Mouse (Mus musculus) hindlimb bud, embryonic 11.5 days (tissue): ENCODE measurements around the gene Tk1.

Source experiments
- DNase-seq: peaks from one replicate; pipeline ENCODE4 v3.0.0-alpha.2; 2012; ENCODE audit warnings: low read depth, low spot score; ENCODE audit errors: extremely low spot score

The Tk1 gene

DNA sequence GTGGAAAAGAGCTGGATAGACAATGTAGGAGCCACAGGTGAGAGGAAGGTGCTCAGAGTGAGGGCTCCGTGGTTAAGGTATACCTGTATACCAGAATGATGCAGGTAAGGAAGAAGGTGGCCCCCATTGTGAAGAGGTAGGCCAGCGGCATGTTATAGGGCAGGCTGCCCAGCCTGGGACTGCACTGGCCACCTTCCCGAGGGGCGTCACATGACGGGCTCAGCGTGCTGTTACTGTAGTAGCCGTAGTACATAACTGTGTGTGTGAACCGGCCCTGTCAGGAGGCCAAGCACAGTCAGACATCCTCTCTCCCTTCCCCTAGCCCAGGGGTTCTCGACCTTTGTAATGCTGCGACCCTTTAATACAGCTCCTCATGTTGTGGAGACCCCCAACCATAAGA is 51.0 kb downstream of the Tk1 start:
- DNase-seq = no peak

DNA sequence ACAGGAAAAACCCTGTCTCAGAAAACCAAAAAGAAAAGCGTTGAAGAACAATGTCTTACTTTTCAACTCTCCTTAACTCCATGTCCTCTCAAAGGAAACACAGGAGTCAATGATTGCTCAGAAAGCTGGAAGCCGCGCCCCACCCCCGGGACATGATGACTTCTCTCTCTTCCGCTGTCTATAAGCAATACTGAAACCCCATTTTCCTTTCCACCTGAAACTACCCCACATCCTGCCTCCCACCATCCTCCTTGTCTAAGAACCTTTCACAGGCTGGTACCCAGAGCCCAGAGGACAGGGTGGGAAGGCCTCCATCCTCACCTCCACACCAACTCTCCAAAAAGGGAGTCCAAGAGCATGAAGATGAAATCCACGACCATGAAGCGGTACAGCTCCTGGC is 53.5 kb downstream of the Tk1 start:
- DNase-seq = no peak

DNA sequence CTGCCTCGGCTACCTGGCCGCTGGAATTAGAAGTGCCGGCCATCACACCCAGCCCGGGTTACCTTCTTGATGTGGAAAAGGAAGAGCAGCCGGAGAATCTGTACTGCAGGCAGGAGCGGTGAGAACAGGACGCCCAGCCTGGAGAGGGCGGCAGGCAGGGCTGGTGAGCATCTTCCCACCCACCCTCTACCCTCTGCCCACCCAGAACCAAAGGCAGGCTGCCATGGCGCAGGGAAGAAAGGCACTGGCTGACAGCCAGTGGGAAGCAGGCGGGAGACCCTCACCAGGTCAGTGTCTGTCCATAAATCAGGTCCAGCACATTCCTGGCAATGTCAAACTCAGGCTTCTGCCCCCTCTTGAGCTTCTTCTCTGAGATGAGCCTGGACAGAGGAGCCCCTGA is 55.5 kb downstream of the Tk1 start:
- DNase-seq = no peak

DNA sequence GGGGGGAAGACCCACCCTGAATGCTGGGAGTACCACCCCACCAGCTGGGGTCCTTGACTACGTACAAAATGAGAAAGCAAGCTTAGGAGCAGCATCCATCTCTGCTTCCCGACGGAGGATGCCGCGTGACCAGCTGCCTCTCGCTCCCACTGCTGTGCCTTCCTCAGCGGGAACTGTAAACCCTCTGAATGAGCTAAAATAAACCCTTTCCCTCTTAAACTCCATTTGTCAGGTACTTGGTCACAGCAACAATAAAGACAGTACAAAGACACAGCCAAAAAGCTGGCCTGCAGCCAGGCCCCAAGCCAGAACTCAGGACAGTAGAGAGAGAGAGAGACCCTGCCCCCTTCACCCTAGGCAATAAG is 56.2 kb downstream of the Tk1 start:
- no peak for DNase-seq

DNA sequence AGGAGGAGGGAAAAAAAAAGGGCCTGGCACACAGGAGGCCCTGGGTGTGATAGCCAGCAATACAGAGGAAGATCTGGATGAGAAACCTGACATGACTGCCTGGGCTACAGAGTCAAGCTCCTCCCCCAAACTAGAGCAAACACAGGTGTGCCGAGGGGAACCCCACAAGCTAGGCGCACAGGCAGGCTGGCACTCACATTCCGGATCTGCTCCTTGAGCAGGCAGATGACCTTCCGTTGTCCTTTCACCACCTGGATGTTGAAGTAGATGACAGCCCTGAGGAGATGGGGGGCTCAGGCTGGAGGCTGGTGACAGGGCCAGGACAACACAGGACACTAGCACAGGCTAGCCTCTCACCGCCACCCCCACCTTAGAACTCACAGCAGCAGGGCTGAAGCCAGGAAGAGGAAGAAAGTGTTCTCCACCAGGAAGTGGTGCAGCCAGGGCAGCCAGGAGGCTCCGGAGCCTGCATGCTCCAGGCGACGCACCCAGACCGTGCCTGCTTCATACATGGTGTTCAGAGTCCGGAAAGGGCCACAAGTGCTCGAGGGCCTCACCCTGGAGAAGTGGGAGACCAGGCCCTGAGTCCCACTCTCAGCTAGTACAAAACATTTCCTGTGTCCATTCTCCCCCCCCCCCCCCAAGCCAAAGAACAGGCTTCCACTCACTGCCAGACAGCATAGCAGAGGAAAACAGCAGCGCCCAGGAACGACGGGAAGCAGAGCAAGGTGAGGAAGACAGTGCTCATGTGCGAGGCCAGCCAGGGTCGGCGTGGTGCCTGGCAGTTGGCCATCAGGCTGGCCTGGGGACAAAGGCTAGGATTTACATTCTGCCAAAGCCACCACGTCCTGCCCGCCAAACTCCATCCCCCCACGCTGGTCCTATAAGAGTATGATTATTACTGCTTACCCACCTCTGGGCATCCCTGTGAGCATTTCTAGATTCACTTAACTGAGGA is 56.9 kb downstream of the Tk1 start:
- DNase-seq = no peak

DNA sequence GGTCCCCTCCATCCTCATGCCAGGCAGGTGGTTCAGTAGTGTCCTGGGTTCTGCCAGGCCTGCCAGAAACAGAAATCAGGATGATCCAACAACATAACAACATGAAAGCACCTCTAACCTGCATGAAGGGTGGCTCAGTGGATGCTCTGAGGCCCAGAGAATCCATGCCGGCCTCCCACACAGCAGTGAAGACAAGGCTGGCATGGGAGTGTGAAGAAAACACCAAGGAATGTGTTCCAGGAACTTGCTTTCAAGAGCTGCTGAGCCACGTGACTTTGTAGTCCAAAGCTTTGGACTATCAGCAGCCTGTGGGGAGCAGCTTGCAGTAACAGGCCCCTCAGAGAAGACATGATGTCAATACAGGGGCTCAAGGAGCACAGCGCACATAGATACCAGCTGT is 59.6 kb downstream of the Tk1 start:
- DNase-seq = no peak
